Mouse (Mus musculus): ENCODE measurements around the gene Dtd2. TPM values are rescaled to one million over a fixed set of nuclear protein-coding genes. Genes with fewer than 3 reads are reported as not detected.

The Dtd2 gene
- polyA plus RNA-seq (2012; rRNA removed): 12.7 and 16.0 TPM in 2 replicates

DNA sequence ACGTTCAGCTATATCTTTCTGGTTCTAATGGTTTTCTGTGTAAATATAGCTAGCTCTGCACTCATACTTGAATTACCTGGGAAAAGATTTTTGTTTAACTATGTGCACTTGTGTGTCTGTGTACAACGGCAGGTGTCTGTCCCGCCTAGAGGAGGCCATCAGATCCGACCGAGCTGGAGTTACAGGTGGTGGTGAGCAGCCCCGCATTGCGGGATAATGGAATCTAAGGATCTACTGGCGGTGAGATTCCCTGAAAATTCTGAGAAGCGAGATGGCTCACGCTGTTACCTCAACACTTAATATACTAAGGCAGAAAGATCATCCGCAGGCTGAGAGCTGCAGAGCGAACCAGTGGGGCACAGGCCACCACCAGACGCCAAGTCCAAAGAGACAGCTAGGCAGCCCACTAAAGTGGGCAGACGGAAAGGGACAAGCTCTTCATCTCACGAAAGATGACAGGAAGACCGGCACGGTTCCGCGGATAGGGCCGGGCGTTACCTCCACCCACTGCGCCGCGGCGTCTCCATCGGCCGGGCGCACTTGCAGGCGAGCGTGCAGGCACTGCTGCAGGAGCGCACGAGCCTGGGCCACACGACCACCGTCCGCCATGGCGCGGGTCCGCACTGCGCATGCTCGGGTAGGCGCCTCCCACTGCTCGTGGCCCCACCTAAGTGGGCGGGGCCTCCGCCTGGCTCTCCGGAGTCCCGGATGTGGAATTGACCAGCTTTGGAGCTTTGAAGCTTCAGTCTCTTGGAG, at the start of gene Dtd2:
Dtd2 (minus strand) TSS at position 625 of the 756 bp plus-strand sequence.
- peak; percentile 79 to 92 for DNase-seq (ENCODE audit: extremely low spot score in 1 of 2, low spot score in 1 of 2)

DNA sequence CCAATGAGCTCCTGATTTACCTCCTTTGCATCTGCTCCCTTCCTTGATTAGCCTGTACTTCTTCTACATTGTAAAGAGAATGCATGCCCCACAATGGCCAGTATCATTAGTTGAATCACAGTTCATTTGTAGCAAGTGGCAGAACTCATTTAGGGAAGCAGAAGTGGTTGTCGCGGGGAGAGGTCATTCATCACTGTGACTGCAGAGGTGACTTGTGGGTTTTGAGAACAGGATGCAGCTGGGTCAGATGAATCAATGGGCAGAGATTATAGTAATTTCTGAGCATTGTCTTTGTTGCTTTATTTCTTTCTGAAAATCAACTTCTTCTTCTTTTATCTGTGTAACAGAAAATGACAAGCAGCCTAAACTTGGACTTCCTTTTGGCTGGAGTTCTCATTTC, 43.0 kb upstream of the Dtd2 start:
- DNase-seq (ENCODE audit: extremely low spot score in 1 of 2, low spot score in 1 of 2): no peak

DNA sequence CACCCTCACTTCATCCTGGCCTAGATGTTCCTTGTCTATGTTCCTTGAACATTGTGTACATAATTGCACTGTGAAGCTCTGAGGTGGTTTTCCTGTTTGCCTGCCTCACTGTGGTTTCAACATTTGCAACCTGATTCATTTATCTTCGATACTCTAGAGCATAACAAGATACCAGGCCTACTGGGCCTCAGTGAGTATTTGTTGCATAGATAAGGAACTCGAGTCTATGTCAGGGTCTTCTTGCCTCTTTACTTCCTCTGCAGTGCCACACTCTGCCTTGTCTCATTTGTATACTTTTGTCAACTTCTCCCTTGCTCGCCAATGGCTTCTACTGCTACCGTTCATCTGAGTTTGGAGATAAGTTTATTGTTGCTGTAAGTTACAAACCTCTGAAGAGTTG, 40.1 kb upstream of the Dtd2 start:
- DNase-seq (ENCODE audit: extremely low spot score in 1 of 2, low spot score in 1 of 2): no peak

DNA sequence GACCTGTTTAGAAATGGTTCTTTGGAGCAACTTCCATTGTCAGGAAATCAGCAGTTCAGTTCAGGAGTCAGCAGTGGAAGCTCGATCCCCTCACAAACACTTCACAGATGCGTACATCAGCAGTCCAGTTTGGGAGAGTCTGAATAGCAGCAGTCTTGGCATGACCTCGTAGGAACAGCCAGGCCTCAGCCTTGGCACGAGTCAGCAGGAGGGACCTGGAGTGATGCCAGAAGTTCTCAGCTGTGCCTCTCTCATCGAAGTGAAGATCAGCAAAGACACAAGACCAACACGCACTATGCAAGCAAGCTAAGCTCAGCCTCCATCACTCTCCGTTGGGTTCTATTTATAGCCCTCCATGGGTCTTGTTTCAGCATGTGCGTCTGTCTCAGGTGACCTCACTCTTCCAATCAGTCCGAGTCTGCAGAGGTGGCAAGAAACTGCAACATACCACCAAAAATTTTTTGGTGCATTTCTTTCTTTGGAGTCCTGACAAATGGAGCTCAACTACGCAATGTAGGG, 36.6 kb upstream of the Dtd2 start:
- no peak for DNase-seq (ENCODE audit: extremely low spot score in 1 of 2, low spot score in 1 of 2)

DNA sequence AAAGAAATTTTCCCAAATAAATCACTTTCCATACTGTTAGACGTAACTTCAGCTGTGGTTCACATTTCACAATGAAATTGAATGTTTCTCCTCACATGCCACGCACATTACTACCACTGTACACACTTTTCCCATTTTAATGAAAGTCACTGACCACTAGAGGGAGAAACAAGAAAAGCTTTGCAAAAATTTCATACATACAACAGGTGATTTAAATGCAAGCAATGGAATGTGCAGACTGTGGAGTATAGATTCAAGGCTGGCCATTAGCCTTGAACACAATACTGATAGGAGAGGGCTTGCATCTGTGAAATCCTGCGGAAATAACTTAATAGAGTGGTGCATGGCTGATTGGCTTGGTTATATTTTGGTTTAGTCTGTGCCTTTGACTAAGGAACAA, 32.1 kb upstream of the Dtd2 start:
- DNase-seq (ENCODE audit: extremely low spot score in 1 of 2, low spot score in 1 of 2): peak in 1 of 2 experiments; percentile 54

DNA sequence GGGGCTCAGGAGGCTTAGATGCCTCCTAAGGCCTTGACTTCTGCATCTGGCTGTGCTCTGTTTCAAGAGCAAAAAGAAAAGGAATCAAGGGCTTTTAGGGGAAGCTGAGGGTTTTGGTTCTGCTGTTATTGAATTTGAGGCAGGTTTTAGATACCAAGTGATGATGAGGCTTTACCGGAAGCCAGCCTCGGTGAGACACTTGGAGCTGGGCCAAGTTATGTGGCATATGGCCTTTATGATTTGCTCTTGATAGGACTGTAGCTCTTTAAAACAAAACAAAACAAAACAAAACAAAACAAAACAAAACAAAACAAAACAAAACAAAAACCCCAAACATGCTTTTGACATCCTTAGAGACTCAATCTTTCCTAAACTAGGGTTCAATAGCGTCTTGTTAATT, 28.7 kb upstream of the Dtd2 start:
- DNase-seq (ENCODE audit: extremely low spot score in 1 of 2, low spot score in 1 of 2): no peak

DNA sequence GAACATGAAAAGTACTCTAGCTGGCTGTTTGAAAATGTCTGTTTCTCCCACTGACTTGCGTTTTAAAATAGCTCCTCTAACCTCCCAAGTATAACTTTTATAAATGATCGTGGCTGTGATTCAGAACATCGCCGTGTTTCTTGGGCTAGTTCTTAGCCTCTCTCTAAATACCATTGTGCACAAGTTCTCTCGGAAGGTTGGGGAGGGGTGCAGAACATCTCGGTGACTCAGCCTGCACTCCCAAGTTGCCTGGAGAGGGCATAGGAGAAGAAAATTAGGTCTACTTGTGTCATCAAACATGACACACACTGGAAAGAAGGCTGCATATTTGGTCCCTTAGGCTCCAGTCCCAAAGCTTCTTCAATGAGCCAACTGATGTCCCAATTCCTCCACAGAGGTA, 26.0 kb upstream of the Dtd2 start:
- peak in 1 of 2 experiments; percentile 16 for DNase-seq (ENCODE audit: extremely low spot score in 1 of 2, low spot score in 1 of 2)

DNA sequence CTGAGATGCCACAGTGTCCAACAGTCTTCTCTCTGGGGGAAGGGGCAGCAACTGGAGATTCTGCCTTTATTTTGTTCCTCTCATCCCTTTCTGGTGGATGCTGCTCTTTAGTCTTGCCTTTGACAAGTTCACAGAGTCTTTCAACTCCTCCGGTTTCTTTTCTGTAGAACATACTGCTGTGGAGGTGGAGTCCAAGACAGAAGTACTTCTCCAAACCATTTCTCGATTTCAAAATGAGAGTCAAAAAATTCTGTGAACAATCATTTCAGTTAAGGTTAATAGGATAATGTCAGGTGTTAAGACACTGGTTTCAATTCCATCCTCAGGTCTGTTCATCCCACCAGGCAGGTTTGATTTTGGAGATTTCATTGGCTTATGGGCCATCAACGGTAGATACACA, 21.7 kb upstream of the Dtd2 start, which contains the start of gene Gpr33:
Gpr33 (minus strand) TSS at position 101 of the 400 bp plus-strand sequence.
- no peak for DNase-seq (ENCODE audit: extremely low spot score in 1 of 2, low spot score in 1 of 2)

DNA sequence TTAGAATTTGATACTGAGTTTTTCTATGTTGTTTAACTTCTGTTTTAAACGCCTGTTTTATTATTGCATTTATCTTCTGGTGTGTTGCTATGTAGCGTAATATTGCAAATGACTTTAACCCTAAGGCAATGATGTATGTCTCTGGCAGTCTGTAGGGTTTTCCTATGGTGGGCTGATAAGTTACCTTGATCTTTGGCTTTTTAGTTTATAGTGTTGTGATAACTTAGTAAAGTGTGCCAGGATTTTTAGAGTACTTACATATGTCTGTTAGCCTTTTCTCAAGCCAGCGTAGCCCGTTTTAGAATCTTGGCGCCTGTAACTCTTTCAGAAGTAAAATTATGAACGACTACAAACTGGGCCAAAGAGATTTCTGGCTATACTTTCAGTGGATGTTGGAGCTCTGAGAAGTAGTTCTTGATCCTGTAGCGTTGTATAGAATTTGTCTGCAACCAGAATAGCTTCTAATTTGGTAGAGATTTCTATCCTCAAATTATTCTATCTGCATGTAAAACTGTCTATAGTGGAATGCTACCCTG, 8.3 kb upstream of the Dtd2 start:
- DNase-seq (ENCODE audit: extremely low spot score in 1 of 2, low spot score in 1 of 2): no peak

DNA sequence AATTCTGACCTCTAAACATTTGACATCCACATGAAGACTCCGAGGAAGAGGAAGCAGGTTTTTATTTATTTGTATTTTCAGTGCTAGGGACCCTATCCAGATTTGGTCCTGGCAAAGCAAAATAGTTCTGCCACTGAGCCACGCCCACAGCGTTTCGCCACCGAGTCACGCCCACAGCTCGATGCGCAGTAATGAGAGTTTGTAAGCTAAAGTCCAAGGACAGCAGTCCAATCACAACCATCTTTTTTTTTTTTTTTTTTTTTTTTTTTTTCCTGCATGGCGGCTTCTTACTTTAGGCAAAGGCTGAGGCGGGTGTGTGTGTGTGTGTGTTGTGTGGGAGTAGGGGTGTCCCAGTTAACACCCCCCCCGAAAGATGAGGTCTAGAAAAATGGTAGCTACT, 7.7 kb upstream of the Dtd2 start:
- DNase-seq (ENCODE audit: extremely low spot score in 1 of 2, low spot score in 1 of 2): no peak

DNA sequence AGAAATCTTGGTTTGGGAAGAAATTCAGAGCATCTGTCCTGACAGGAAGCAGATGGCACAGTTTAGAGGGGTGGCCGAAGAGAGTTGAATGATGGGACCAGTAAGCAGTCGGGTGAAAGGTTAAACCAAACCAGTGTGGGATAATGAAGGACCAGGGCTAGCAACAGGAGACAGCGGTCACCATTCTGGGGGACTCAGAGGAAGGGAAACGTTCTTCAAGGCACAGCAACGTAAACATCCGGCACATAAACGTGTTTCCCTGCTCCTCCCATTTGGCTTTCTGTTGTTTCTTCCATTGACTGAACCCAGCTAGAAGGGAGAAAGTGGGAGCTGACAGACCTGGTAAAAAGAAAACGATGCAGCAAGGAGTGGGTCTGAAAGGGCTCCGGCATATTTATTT, 7.0 kb upstream of the Dtd2 start:
- no peak for DNase-seq (ENCODE audit: extremely low spot score in 1 of 2, low spot score in 1 of 2)

DNA sequence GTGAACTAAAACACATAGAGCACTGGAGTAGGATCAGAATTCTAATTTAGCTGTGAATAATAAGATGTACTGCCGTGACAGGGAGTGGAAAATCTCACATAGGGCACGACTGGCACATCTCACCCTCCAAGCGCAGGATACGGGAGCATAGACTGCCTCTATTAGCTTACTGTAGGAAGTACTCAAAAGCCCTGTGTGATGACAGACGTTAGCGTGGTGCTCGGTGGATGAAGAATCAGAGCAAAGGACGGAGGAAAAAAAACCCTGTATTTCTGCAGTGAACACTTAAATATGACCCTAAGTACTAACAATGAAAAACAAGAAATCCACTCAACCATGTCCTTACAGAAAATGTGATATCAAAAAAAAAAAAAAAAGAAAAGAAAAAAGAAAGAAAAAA, 5.9 kb upstream of the Dtd2 start:
- DNase-seq (ENCODE audit: extremely low spot score in 1 of 2, low spot score in 1 of 2): no peak

DNA sequence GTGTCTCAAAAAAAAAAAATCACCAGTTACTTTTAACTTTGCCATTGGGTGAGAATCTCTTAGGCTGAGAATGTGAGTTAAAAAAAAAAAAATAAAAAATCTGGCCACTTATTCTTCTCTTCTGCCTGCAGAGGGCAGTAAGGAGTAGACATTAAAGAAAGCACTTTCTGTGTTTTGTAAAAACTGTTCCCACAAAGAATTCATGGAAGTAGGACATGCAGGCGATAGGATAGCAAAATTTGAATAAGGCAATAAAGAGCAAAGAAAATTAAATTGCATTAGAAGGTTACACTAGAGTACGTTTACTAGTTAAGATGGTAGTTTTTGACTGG, 4.3 kb upstream of the Dtd2 start:
- peak in 1 of 2 experiments; percentile 74 for DNase-seq (ENCODE audit: extremely low spot score in 1 of 2, low spot score in 1 of 2)

DNA sequence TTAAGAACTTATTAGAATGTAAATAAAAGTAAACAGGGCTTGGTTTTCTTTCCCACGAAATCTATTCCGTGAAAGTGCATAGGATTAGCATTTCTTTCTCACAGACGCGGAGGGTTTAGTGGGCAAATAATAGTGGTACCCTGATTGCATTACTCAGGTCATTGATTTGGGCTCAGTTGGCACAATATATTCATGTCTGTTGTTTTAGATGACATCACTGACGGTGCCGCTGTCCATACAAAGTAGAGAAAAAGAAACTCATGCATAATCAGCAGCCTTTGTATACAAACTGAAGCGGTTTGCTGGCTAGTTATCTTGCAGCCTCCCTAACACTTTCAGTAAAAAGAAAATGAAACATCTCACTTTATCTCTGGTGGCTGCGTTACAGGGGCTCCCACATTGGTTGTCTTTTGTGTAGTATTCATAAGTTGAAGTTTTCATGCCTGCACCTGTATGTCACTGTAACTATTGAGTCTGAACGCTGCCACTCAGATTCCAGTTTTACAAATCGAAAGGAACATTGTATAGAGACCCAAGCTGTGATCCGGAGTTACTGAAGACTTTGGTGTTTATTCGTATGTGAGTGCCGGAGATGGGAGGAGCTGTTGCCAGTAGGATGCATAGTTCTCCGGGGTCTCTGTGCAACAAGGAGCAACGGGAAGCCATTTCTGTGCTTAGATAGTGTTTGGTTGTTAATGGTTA, 3.8 kb upstream of the Dtd2 start:
- DNase-seq (ENCODE audit: extremely low spot score in 1 of 2, low spot score in 1 of 2): no peak

DNA sequence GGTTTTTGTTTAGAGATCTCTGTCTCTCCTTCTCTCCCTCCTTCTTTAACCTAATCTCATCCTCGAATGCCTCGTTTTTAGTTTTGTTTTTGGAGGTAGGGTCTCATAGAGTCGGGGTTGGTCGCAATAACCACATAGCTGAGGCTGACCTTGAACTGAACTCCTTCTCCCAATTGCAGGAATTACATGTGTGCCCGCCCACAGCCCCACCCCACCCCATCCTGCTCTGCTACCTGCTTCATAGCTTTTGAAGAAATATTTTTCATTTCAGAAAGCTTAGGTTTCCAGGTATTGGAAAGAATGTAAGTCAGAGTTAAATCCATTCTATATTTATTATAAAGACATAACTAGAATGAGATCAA, 313 bp upstream of the Dtd2 start:
- no peak for DNase-seq (ENCODE audit: extremely low spot score in 1 of 2, low spot score in 1 of 2)

DNA sequence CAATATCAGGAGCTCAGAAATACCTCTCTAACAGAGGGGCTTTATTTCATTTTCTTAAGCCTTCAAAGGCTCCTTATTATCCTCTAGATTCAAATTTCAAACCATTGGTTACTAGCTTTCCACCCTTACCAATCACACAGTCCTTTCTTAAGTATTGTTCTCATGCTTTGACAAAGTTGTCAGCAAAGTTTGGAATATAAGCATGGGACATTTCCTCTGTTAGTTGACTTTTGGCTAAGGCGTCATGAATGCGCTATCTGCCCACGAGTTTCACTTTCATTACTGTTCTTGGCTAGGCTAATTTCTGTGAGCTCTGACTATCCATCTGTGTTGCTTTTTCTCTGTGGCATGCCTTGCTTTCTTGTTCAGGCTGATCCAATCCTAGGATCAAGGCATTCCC, 3.6 kb downstream of the Dtd2 start:
- no peak for DNase-seq (ENCODE audit: extremely low spot score in 1 of 2, low spot score in 1 of 2)

DNA sequence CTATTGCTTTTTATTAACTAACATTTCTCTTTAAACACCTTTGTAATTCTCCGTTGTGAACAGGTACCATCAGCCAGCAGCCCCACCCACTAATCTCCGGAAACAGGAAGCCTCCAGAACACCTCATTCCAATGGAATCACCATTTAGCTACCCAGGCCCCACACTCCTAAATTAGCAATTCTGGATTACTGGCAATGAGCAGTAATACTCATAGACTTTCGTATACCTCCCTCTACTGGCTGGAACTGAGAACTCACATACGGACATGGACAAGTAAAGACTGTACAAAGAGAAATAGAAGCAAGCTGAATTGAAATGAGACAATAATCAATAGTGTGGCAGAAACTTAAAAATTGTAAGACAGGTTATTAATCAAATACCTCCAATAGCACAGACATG, 4.8 kb downstream of the Dtd2 start:
- DNase-seq (ENCODE audit: extremely low spot score in 1 of 2, low spot score in 1 of 2): peak; percentile 58 to 93

DNA sequence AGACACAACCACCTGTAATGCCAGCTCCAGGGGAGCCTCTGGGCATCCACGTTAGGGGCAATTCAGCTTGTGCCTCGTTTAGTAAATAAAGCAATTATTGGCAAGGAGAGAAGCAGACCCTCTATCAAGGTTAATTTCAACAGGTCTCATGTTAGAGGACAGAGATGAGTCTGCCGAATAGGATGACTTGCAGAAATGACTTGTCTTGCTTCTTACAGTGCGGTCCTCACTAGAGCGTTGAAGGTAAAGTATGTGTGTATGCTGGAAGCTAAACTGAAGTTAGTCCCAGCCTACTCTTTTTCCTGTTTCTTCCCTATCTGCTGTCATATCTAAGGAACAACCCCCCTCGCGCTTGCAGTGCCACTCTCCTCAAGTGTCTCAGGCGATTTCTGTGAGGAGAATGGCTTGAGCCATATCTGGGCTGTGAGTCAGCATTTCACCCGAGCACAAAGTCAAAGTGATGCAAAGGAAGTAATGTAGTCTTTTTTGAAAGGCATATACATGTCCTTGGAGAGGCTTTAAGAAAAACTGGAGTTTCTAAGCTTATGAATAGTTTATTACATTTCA, 7.9 kb downstream of the Dtd2 start:
- DNase-seq (ENCODE audit: extremely low spot score in 1 of 2, low spot score in 1 of 2): no peak

DNA sequence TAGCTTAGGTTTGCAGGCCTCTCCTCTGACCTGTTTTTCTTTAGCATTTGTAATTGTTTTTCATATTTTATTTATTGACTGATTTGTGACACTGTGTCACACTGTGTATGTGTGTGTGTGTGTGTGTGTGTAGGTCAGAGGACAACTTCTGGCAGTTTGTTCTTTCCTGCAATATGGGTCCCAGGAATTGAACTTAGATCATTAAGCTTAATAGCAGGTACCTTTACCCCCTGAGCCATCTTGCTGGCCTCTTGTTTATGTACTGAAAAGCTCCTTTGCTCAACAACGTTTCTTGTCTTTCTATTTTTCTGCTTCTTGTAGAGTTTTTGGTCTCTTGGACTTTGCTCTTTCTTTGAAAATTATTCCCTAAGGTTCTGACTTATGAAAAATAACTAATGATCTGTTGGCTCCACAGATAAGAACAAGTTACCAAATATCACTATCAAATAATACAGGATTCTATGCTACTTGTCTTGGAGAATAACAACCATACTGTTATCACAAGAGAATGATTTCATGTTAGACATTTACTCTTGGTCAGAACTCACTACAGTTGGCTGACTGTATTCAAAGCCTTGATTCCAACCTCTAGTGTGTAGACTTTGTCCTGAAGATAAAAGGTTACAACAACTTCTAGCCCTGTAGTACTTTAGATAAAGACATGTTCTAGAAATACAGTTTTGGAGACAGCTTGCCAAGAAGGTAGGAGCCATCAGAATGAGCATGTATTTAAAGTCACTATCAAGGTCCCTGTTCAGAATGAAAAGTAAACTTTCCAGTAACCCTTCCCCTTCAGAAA, 10.4 kb downstream of the Dtd2 start:
- no peak for DNase-seq (ENCODE audit: extremely low spot score in 1 of 2, low spot score in 1 of 2)

DNA sequence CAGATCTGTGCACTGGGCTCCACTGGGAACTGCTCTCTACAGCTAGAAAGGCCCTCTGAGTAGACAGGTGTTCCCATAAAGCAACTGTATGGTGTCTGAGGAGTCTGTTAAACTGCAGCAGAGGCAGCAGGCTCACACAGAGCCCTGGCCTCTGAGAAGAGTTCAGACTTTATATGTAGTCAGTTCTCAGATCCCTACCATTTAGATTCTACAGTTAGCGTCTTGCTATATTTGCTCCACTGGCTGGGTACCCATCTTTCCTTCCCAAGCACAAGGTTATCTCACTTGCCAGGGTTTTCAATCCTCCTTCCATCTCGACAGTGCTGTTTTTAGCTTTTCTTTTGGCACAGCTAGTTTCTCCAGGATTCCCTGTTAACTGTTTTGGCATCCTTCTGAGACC, 15.7 kb downstream of the Dtd2 start:
- DNase-seq (ENCODE audit: extremely low spot score in 1 of 2, low spot score in 1 of 2): no peak

DNA sequence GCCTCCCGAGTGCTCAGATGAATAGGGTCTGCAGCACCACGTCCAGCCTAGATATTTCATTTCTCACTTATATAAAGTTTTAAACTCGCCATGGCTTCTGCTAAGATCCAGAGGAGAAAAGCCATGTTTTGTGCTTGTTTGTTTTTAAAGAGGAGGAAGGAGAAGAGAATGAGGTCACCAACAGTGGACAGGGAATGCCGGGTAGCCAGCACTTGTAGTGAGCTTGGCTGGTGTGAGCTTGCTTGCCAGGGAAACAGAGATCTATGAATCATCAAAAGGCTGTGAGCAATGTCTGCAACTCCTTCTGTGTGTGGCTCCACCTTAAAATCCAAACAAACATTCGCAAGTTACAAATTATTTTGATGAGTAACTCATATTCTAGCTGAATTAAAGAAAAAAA, 17.8 kb downstream of the Dtd2 start:
- no peak for DNase-seq (ENCODE audit: extremely low spot score in 1 of 2, low spot score in 1 of 2)
